Mouse (Mus musculus) CH12.LX (cell line): Measurements from ENCODE around the gene Prkch. TPM values are rescaled to one million over a fixed set of nuclear protein-coding genes. Genes with fewer than 3 reads are reported as not detected.

Experiments used
- DNase-seq: peaks from one replicate; pipeline ENCODE4 v3.0.0-alpha.2; 2013; ENCODE audit errors: extremely low read depth
- H3K27ac ChIP-seq: 2 replicates; pipeline ENCODE4 v1.5.1; 2012; ENCODE audit warnings: low read depth, mild to moderate bottlenecking, control low read depth, moderate library complexity; ENCODE audit not compliant: insufficient read depth
- H3K27me3 ChIP-seq: replicated peaks from 2 replicates; pipeline ENCODE3; 2012; ENCODE audit warnings: inconsistent platforms
- H3K36me3 ChIP-seq, 2 experiments: replicated peaks in 1 of 2; 2 replicates each; pipeline versions ENCODE3 to v1.6.1; 2012; ENCODE audit warnings: inconsistent platforms in 1 of 2, low read length in 1 of 2, mild to moderate bottlenecking in 1 of 2, mixed read lengths in 1 of 2, moderate library complexity in 1 of 2; ENCODE audit not compliant: control insufficient read depth in 1 of 2, insufficient read depth in 1 of 2
- H3K4me1 ChIP-seq, 2 experiments: 2 replicates each; pipeline ENCODE4 v1.6.1; 2012; ENCODE audit warnings: inconsistent platforms in 1 of 2, moderate library complexity in 1 of 2; ENCODE audit not compliant: insufficient read depth in 2 of 2, control insufficient read depth in 1 of 2
- H3K4me2 ChIP-seq: 2 replicates; pipeline ENCODE4 v1.6.1; 2012; ENCODE audit warnings: low read depth, mild to moderate bottlenecking, control low read depth; ENCODE audit not compliant: poor library complexity, insufficient read depth, severe bottlenecking
- H3K4me3 ChIP-seq, 3 experiments: fragments of 150-350 bp in 1 of 3; sonication (generic) in 1 of 3; replicated peaks in 1 of 3; 2 replicates each; pipeline versions ENCODE3 to v1.5.1; 2011 to 2012; ENCODE audit warnings: low read depth in 2 of 3, low read length in 2 of 3, mild to moderate bottlenecking in 2 of 3, moderate library complexity in 2 of 3, control low read depth in 1 of 3, improper control_type of control experiment in 1 of 3, inconsistent platforms in 1 of 3, mixed read lengths in 1 of 3; ENCODE audit not compliant: poor library complexity in 1 of 3
- H3K79me2 ChIP-seq: replicated peaks from 2 replicates; pipeline ENCODE4 v1.6.1; 2012; ENCODE audit warnings: mild to moderate bottlenecking, moderate library complexity; ENCODE audit not compliant: control insufficient read depth, poor library complexity, insufficient read depth, severe bottlenecking; ENCODE audit errors: extremely low read depth
- H3K9ac ChIP-seq: 2 replicates; pipeline ENCODE4 v1.6.1; 2012; ENCODE audit warnings: low read depth, mild to moderate bottlenecking, control low read depth, moderate library complexity; ENCODE audit not compliant: insufficient read depth
- H3K9me3 ChIP-seq: replicated peaks from 2 replicates; pipeline ENCODE3; 2012; ENCODE audit warnings: low read length, inconsistent platforms, mixed read lengths
- BHLHE40 ChIP-seq: IDR thresholded peaks from 2 replicates; pipeline ENCODE4 v1.6.1; 2011; ENCODE audit warnings: mild to moderate bottlenecking, low read depth, low read length, improper control_type of control experiment
- CHD1 ChIP-seq: IDR thresholded peaks from 2 replicates; pipeline ENCODE4 v1.6.1; 2012; ENCODE audit warnings: low read depth, low read length, improper control_type of control experiment, inconsistent platforms
- CHD2 ChIP-seq: IDR thresholded peaks from 2 replicates; pipeline ENCODE4 v1.6.1; 2011; ENCODE audit warnings: low read length, improper control_type of control experiment
- CTCF ChIP-seq, 2 experiments: IDR thresholded peaks in 1 of 2; conservative IDR thresholded peaks in 1 of 2; 2 replicates each; pipeline ENCODE4 v1.5.1; 2011 to 2012; ENCODE audit warnings: low read depth in 2 of 2, low read length in 2 of 2, improper control_type of control experiment in 1 of 2, inconsistent platforms in 1 of 2, mild to moderate bottlenecking in 1 of 2, moderate library complexity in 1 of 2
- E2F4 ChIP-seq: IDR thresholded peaks from 2 replicates; pipeline ENCODE4 v1.6.1; 2011; ENCODE audit warnings: low read depth, low read length, improper control_type of control experiment; ENCODE audit not compliant: insufficient replicate concordance
- EP300 ChIP-seq: IDR thresholded peaks from 2 replicates; pipeline ENCODE4 v1.6.1; 2011; ENCODE audit warnings: low read length, improper control_type of control experiment
- GABPA ChIP-seq: IDR thresholded peaks from 2 replicates; pipeline ENCODE4 v1.6.1; 2012; ENCODE audit warnings: low read depth, low read length, improper control_type of control experiment, inconsistent platforms; ENCODE audit not compliant: insufficient replicate concordance
- HCFC1 ChIP-seq: IDR thresholded peaks from 2 replicates; pipeline ENCODE4 v1.6.1; 2012; ENCODE audit warnings: low read depth, mild to moderate bottlenecking, inconsistent platforms, low read length, improper control_type of control experiment
- IRF4 ChIP-seq: IDR thresholded peaks from 2 replicates; pipeline ENCODE4 v1.6.1; 2014; ENCODE audit warnings: low read depth, mild to moderate bottlenecking, inconsistent platforms, low read length, improper control_type of control experiment
- JUN ChIP-seq: IDR thresholded peaks from 2 replicates; pipeline ENCODE4 v1.6.1; 2011; ENCODE audit warnings: low read depth, mild to moderate bottlenecking, low read length, improper control_type of control experiment, moderate library complexity; ENCODE audit not compliant: insufficient read depth
- JUND ChIP-seq: conservative IDR thresholded peaks from 2 replicates; pipeline ENCODE4 v1.6.1; 2011; ENCODE audit warnings: low read depth, low read length, improper control_type of control experiment
- KAT2A ChIP-seq: IDR thresholded peaks from 2 replicates; pipeline ENCODE4 v1.6.1; 2012; ENCODE audit warnings: low read length, improper control_type of control experiment, inconsistent platforms; ENCODE audit not compliant: insufficient replicate concordance
- MAFK ChIP-seq: IDR thresholded peaks from 2 replicates; pipeline ENCODE4 v1.6.1; 2011; ENCODE audit warnings: low read length, improper control_type of control experiment; ENCODE audit not compliant: insufficient replicate concordance
- MAX ChIP-seq: IDR thresholded peaks from 2 replicates; pipeline ENCODE4 v1.6.1; 2011; ENCODE audit warnings: low read length, improper control_type of control experiment
- MEF2A ChIP-seq: IDR thresholded peaks from 2 replicates; pipeline ENCODE4 v1.6.1; 2014; ENCODE audit warnings: low read depth, mild to moderate bottlenecking, inconsistent platforms, low read length, improper control_type of control experiment, borderline replicate concordance
- NELFE ChIP-seq: IDR thresholded peaks from 2 replicates; pipeline ENCODE4 v1.6.1; 2011; ENCODE audit warnings: low read depth, low read length, improper control_type of control experiment
- NRF1 ChIP-seq: IDR thresholded peaks from 2 replicates; pipeline ENCODE4 v1.6.1; 2014; ENCODE audit warnings: low read depth, mild to moderate bottlenecking, inconsistent platforms, low read length, improper control_type of control experiment, moderate library complexity
- PAX5 ChIP-seq: IDR thresholded peaks from 2 replicates; pipeline ENCODE4 v1.6.1; 2012; ENCODE audit warnings: low read length, inconsistent platforms, mixed read lengths
- POLR2A ChIP-seq: IDR thresholded peaks from 2 replicates; pipeline ENCODE4 v1.6.1; 2011; ENCODE audit warnings: low read depth, mild to moderate bottlenecking, improper control_type of control experiment, low read length
- POLR2AphosphoS2 ChIP-seq: IDR thresholded peaks from 2 replicates; pipeline ENCODE4 v1.6.1; 2011; ENCODE audit warnings: low read depth, low read length, improper control_type of control experiment
- RAD21 ChIP-seq: IDR thresholded peaks from 2 replicates; pipeline ENCODE4 v1.6.1; 2011; ENCODE audit warnings: low read depth, mild to moderate bottlenecking, low read length, improper control_type of control experiment, moderate library complexity
- RCOR1 ChIP-seq: conservative IDR thresholded peaks from 2 replicates; pipeline ENCODE4 v1.6.1; 2012; ENCODE audit warnings: low read depth, mild to moderate bottlenecking, inconsistent platforms, low read length, improper control_type of control experiment
- SIN3A ChIP-seq: IDR thresholded peaks from 2 replicates; pipeline ENCODE4 v1.6.1; 2012; ENCODE audit warnings: low read length, improper control_type of control experiment, inconsistent platforms
- TBP ChIP-seq: conservative IDR thresholded peaks from 2 replicates; pipeline ENCODE4 v1.6.1; 2011; ENCODE audit warnings: low read depth, low read length, improper control_type of control experiment
- TCF12 ChIP-seq: IDR thresholded peaks from 2 replicates; pipeline ENCODE4 v1.6.1; 2014; ENCODE audit warnings: low read depth, mild to moderate bottlenecking, inconsistent platforms, low read length, improper control_type of control experiment
- UBTF ChIP-seq: IDR thresholded peaks from 2 replicates; pipeline ENCODE4 v1.6.1; 2012; ENCODE audit warnings: low read depth, mild to moderate bottlenecking, inconsistent platforms, low read length, improper control_type of control experiment, moderate library complexity
- USF2 ChIP-seq: conservative IDR thresholded peaks from 2 replicates; pipeline ENCODE4 v1.6.1; 2011; ENCODE audit warnings: low read depth, low read length, improper control_type of control experiment
- ZKSCAN1 ChIP-seq: IDR thresholded peaks from 2 replicates; pipeline ENCODE4 v1.6.1; 2012; ENCODE audit warnings: low read depth, inconsistent platforms, low read length, improper control_type of control experiment, borderline replicate concordance
- ZMIZ1 ChIP-seq: IDR thresholded peaks from 2 replicates; pipeline ENCODE4 v1.6.1; 2012; ENCODE audit warnings: low read depth, mild to moderate bottlenecking, inconsistent platforms, low read length, improper control_type of control experiment
- ZNF384 ChIP-seq: IDR thresholded peaks from 2 replicates; pipeline ENCODE4 v1.6.1; 2012; ENCODE audit warnings: low read depth, low read length, improper control_type of control experiment, inconsistent platforms
- dilution Hi-C: fragments of 300-500 bp; cut with MboI; formaldehyde crosslinking; loops from 2 replicates; pipeline ENCODE4 v1.14.3; 2020; ENCODE audit warnings: low sequenced_read_pairs; ENCODE audit not compliant: extremely low pct_unique_long_range_greater_than_20kb, extremely low pct_ligation_motif_present
- in situ Hi-C: fragments of 300-500 bp; cut with MboI; formaldehyde crosslinking; loops from 3 replicates; pipeline ENCODE4 v1.14.3; 2019; ENCODE audit warnings: low sequenced_read_pairs, low pct_ligation_motif_present, low pct_unique_long_range_greater_than_20kb, mixed read lengths
- polyA plus RNA-seq: library from polyadenylated mRNA; unstranded; fragments of >175 nt; gene quantifications from 2 replicates; pipeline ENCODE4 v1.2.1, GENCODE M21; 2012; ENCODE audit warnings: low read depth; ENCODE audit not compliant: insufficient read length
- total RNA-seq, 2 experiments: library from RNA; depleted of rRNA; stranded (reverse); fragments of 300-350 nt in 1 of 2; fragments of >200 nt in 1 of 2; gene quantifications; 2 replicates each; pipeline ENCODE4 v1.2.3; 2012 to 2014

The Prkch gene
- total and polyA plus RNA-seq, 3 experiments = 0.76 to 2.3 (median 1.8) TPM

GRCm38 (mm10) chr12:73673783-73674182, 89.2 kb downstream of the Prkch start:
- H3K9me3 ChIP-seq = no peaks in the 10 kb centered on the region
- H3K79me2 ChIP-seq = no peaks in the 10 kb centered on the region
- H3K4me2 ChIP-seq = no peak overlapping the region
- no peak for DNase-seq
- H3K27ac ChIP-seq = no peak overlapping the region
- no peak overlapping the region for H3K9ac ChIP-seq
- no peak overlapping the region for H3K4me3 ChIP-seq
- no peaks in the 10 kb centered on the region for H3K27me3 ChIP-seq
- TF ChIP-seq MAFK (no peak), GABPA (no peak), BHLHE40 (peak; percentile 62), POLR2AphosphoS2 (no peak), EP300 (no peak), HCFC1 (no peak), RCOR1 (no peak)
- peaks cover 10 to 38% of the 10 kb centered on the region in 2 experiments for H3K4me1 ChIP-seq
- H3K36me3 ChIP-seq = no peaks in the 10 kb centered on the region
- in situ Hi-C loops (no loop called here), dilution Hi-C loops (no loop called here)

- Histone ChIP-seq H3K27ac (no peak overlapping the region), H3K79me2 (no peaks in the 10 kb centered on the region), H3K9me3 (no peaks in the 10 kb centered on the region), H3K36me3 (no peaks in the 10 kb centered on the region), H3K27me3 (no peaks in the 10 kb centered on the region), H3K4me1 (peaks cover 10 to 38% of the 10 kb centered on the region in 2 experiments), H3K9ac (no peak overlapping the region), H3K4me3 (no peak overlapping the region), H3K4me2 (no peak overlapping the region)
- in situ Hi-C loops = no loop called here
- dilution Hi-C loops = no loop called here
- TF ChIP-seq BHLHE40 (peak; percentile 33), ZKSCAN1 (no peak), IRF4 (peak; percentile 75), POLR2AphosphoS2 (no peak), UBTF (no peak), RAD21 (no peak), MEF2A (no peak), KAT2A (no peak), SIN3A (no peak), JUND (no peak), GABPA (no peak), CHD2 (0 out of 2 replicates have a peak, but pooled peaks have one; percentile 20), MAFK (no peak), ZNF384 (no peak), TCF12 (no peak), CHD1 (no peak), POLR2A (no peak), TBP (no peak), NELFE (no peak), JUN (no peak), ZMIZ1 (no peak), NRF1 (no peak), E2F4 (no peak), HCFC1 (no peak), MAX (no peak), PAX5 (no peak), EP300 (peak; percentile 22; the same call in 1 of the 2 replicates), USF2 (no peak), CTCF (conservative IDR thresholded peaks at IDR 0.05 in 1 of 2, IDR thresholded peaks at IDR 0.05 in 1 of 2; ENCODE audit: low read depth in 2 of 2, low read length in 2 of 2) (no peak)
- TF ChIP-seq, all 38 proteins: peak for 4
- peak; percentile 12 for DNase-seq
Measured at GRCm38 (mm10) chr12:73675212-73675611, 90.6 kb downstream of the Prkch start.
